Mouse (Mus musculus): ENCODE data around the gene Mpnd. TPM values are rescaled to one million over a fixed set of nuclear protein-coding genes. Genes with fewer than 3 reads are reported as not detected.

The Mpnd gene
- polyA plus RNA-seq, 1 experiment from 2014 or later = 41.4 TPM

GRCm38 (mm10) chr17:55958918-55959728, 46.4 kb upstream of the Mpnd start, which contains the start of gene Yju2:
Gene Yju2, plus strand, starts transcription at chr17:55959099.
- Histone ChIP-seq H3K36me3 (ENCODE audit: control insufficient read depth, insufficient read depth) (peaks cover 20% of the 10 kb centered on the region), H3K4me3 (ENCODE audit: low read depth, low read length) (peak within 1 kb of the TSS; percentile 54), H3K9ac (ENCODE audit: low read depth, low read length) (peak within 1 kb of the TSS; percentile 34), H3K27me3 (replicated peaks; ENCODE audit: control insufficient read depth, insufficient read depth, low read length) (0 out of 2 replicates have a peak, but pooled peaks cover 10% of the 10 kb centered on the region), H3K27ac (ENCODE audit: low read depth, low read length) (peak within 1 kb of the TSS; percentile 87), H3K4me2 (replicated peaks; ENCODE audit: low read depth) (peak within 1 kb of the TSS; percentile 57), H3K4me1 (replicated peaks; ENCODE audit: control insufficient read depth, insufficient read depth, low read length) (0 out of 2 replicates have a peak, but pooled peaks cover 2% of the 10 kb centered on the region), H3K9me3 (ENCODE audit: control insufficient read depth) (no peaks in the 10 kb centered on the region)
- TF ChIP-seq CTCF (IDR thresholded peaks at IDR 0.05; ENCODE audit: low read depth) = peak; percentile 20; the same call in 1 of the 2 replicates
- under 1% methylated on average over 46 of the region's 46 CpGs for WGBS
- ATAC-seq = peak; percentile 96

DNA sequence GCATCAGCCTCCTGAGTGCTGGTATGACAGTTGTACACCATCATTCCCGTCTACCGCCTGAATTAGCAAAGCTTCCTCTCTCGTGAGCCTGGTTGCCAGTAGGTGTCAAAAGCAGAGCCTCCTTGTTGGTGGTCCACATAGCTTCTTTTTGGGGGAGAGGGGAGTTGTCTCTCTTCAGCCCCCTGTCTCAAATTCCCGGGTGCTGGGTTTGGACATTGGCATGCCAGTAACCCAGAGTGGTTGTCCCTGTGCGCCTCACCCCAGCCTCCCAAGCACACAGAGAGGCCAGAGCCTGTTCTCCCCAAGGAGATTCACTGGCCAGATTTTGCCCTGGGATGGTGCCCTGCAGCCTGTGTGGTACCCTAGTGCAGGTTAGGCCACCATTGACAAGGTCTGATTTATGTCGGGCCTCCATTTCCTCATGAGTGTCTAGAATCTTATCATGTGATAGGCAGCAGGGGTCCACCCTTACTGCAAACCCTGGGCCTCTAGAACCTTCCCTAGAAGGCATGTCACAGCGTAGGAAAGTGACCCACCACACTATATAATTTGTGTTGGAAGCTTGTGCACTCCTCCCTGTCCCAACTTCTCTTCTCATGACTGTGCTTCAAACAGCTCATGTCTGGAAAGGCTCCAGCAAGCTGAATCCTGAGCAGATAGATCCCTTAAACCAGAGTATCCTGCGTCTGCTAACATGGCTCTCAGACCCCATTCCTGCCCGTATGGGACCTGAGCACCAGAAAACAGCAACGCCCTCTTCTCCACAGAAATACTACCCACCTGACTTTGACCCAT, 45.4 kb upstream of the Mpnd start:
- Histone ChIP-seq H3K4me3 (ENCODE audit: low read depth, low read length) (peak overlapping the region; percentile 54; the same call in 1 of the 2 replicates), H3K36me3 (ENCODE audit: control insufficient read depth, insufficient read depth) (peaks cover 30% of the 10 kb centered on the region), H3K27ac (ENCODE audit: low read depth, low read length) (no peak overlapping the region), H3K9ac (ENCODE audit: low read depth, low read length) (no peak overlapping the region), H3K4me2 (replicated peaks; ENCODE audit: low read depth) (peak overlapping the region; percentile 57), H3K27me3 (replicated peaks; ENCODE audit: control insufficient read depth, insufficient read depth, low read length) (0 out of 2 replicates have a peak, but pooled peaks cover 1% of the 10 kb centered on the region), H3K4me1 (replicated peaks; ENCODE audit: control insufficient read depth, insufficient read depth, low read length) (0 out of 2 replicates have a peak, but pooled peaks cover 2% of the 10 kb centered on the region), H3K9me3 (ENCODE audit: control insufficient read depth) (no peaks in the 10 kb centered on the region)
- ATAC-seq = no peak
- WGBS = 70% methylated on average over 10 of the region's 10 CpGs
- no peak for TF ChIP-seq CTCF (IDR thresholded peaks at IDR 0.05; ENCODE audit: low read depth)

DNA sequence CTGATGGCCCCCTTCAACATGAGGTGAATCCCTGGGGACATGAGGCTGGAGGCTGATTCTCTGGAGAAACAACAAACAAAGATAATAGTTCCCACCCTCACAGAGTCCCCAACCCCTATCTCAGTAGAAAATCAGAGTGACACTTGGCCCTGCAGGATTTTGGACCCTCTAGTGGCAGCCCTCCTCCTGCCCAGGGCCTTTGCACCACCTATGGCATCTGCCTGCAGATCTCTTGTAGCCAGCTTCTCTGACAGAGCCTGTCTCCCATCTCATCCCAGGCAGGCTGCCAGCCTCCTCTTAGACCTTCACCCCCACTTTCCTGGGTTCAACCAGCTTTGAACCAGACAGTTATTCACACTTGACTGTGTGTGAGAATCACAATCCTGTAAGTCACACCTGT, 44.7 kb upstream of the Mpnd start:
- ATAC-seq = no peak
- H3K9ac ChIP-seq (ENCODE audit: low read depth, low read length) = no peak overlapping the region
- no peak for TF ChIP-seq CTCF (IDR thresholded peaks at IDR 0.05; ENCODE audit: low read depth)
- H3K4me1 ChIP-seq (replicated peaks; ENCODE audit: control insufficient read depth, insufficient read depth, low read length) = 0 out of 2 replicates have a peak, but pooled peaks cover 2% of the 10 kb centered on the region
- no peak overlapping the region for H3K4me2 ChIP-seq (replicated peaks; ENCODE audit: low read depth)
- H3K36me3 ChIP-seq (ENCODE audit: control insufficient read depth, insufficient read depth) = peaks cover 33% of the 10 kb centered on the region
- H3K27ac ChIP-seq (ENCODE audit: low read depth, low read length) = no peak overlapping the region
- H3K4me3 ChIP-seq (ENCODE audit: low read depth, low read length) = no peak overlapping the region
- H3K27me3 ChIP-seq (replicated peaks; ENCODE audit: control insufficient read depth, insufficient read depth, low read length) = no peaks in the 10 kb centered on the region
- H3K9me3 ChIP-seq (ENCODE audit: control insufficient read depth) = no peaks in the 10 kb centered on the region

DNA sequence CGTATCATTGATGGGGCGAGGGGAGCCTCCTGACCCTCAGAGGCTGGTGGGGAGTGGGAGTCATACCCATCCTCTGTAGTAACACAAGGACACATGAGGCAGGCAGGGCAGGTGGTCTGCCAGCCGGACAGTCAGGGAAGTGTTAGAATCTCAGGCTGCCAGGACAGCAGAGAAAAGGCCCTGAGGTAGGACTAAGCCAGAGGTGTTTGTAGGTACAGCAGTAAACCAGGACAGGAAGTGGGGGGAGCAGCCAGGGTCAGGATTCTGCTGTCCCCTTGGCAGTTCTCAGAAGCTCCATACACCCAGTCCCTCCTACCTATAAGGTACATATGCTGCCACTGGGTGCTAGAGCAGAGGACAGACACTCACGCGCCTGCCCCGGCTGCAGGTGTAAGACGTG, 43.9 kb upstream of the Mpnd start:
- ATAC-seq = no peak
- no peak overlapping the region for H3K4me2 ChIP-seq (replicated peaks; ENCODE audit: low read depth)
- H3K4me1 ChIP-seq (replicated peaks; ENCODE audit: control insufficient read depth, insufficient read depth, low read length) = 0 out of 2 replicates have a peak, but pooled peaks cover 2% of the 10 kb centered on the region
- H3K4me3 ChIP-seq (ENCODE audit: low read depth, low read length) = no peak overlapping the region
- H3K9me3 ChIP-seq (ENCODE audit: control insufficient read depth) = no peaks in the 10 kb centered on the region
- no peaks in the 10 kb centered on the region for H3K27me3 ChIP-seq (replicated peaks; ENCODE audit: control insufficient read depth, insufficient read depth, low read length)
- no peak overlapping the region for H3K27ac ChIP-seq (ENCODE audit: low read depth, low read length)
- H3K9ac ChIP-seq (ENCODE audit: low read depth, low read length) = no peak overlapping the region
- 95% methylated on average over 7 of the region's 7 CpGs for WGBS
- no peak for TF ChIP-seq CTCF (IDR thresholded peaks at IDR 0.05; ENCODE audit: low read depth)
- peaks cover 38% of the 10 kb centered on the region for H3K36me3 ChIP-seq (ENCODE audit: control insufficient read depth, insufficient read depth)

GRCm38 (mm10) chr17:55963171-55963570, 42.3 kb upstream of the Mpnd start:
- 53% methylated on average over 14 of the region's 14 CpGs for WGBS
- Histone ChIP-seq H3K27me3 (replicated peaks; ENCODE audit: control insufficient read depth, insufficient read depth, low read length) (no peaks in the 10 kb centered on the region), H3K4me2 (replicated peaks; ENCODE audit: low read depth) (no peak overlapping the region), H3K27ac (ENCODE audit: low read depth, low read length) (no peak overlapping the region), H3K9me3 (ENCODE audit: control insufficient read depth) (no peaks in the 10 kb centered on the region), H3K9ac (ENCODE audit: low read depth, low read length) (no peak overlapping the region), H3K36me3 (ENCODE audit: control insufficient read depth, insufficient read depth) (peaks cover 50% of the 10 kb centered on the region), H3K4me1 (replicated peaks; ENCODE audit: control insufficient read depth, insufficient read depth, low read length) (0 out of 2 replicates have a peak, but pooled peaks cover 2% of the 10 kb centered on the region), H3K4me3 (ENCODE audit: low read depth, low read length) (no peak overlapping the region)
- TF ChIP-seq CTCF (IDR thresholded peaks at IDR 0.05; ENCODE audit: low read depth) = no peak
- no peak for ATAC-seq

DNA sequence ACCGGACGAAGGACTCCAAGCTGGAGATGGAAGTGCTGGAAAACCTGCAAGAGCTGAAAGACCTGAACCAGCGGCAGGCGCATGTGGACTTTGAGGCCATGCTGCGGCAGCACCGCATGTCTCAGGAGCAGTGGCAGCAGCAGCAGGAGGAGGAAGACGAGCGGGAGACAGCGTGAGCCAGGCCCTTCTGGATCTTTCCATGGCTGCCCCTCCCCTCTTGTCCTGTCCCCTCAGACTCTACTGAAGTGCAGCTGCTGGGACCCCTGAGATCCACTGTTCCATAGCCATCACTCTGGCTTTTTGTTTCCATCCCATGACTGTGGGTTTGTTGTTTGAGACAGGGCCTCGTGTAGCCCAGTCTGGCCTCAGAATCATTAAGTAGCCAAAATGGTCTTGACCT, 41.0 kb upstream of the Mpnd start:
- no peak overlapping the region for H3K4me2 ChIP-seq (replicated peaks; ENCODE audit: low read depth)
- no peak for ATAC-seq
- no peak overlapping the region for H3K27ac ChIP-seq (ENCODE audit: low read depth, low read length)
- no peak for TF ChIP-seq CTCF (IDR thresholded peaks at IDR 0.05; ENCODE audit: low read depth)
- H3K36me3 ChIP-seq (ENCODE audit: control insufficient read depth, insufficient read depth) = peaks cover 50% of the 10 kb centered on the region
- no peaks in the 10 kb centered on the region for H3K9me3 ChIP-seq (ENCODE audit: control insufficient read depth)
- H3K9ac ChIP-seq (ENCODE audit: low read depth, low read length) = no peak overlapping the region
- H3K4me1 ChIP-seq (replicated peaks; ENCODE audit: control insufficient read depth, insufficient read depth, low read length) = no peaks in the 10 kb centered on the region
- H3K4me3 ChIP-seq (ENCODE audit: low read depth, low read length) = no peak overlapping the region
- 94% methylated on average over 10 of the region's 10 CpGs for WGBS
- peaks cover under 1% of the 10 kb centered on the region; the same call in 1 of the 2 replicates for H3K27me3 ChIP-seq (replicated peaks; ENCODE audit: control insufficient read depth, insufficient read depth, low read length)

All from intestine, postnatal 0 days (tissue).